Mouse (Mus musculus) heart, adult 8-10 months (tissue): Measurements from ENCODE around the gene Eif5a. TPM values are rescaled to one million over a fixed set of nuclear protein-coding genes. Genes with fewer than 3 reads are reported as not detected.
A peak's percentile ranks its signal among the peaks of the same experiment; 100 is the strongest.
"Not testable (repeated sequence)": the region's sequence is repeated elsewhere in the genome, so short reads cannot be mapped to it uniquely, and the experiment has no call there.

Experiments used
- DNase-seq: peaks from one replicate; pipeline ENCODE4 v3.0.0; 2022; ENCODE audit warnings: low spot score
- total RNA-seq, 4 experiments: library from RNA; stranded (reverse); gene quantifications; 2 replicates each; pipeline ENCODE4 v1.2.4; 2022

Eif5a gene
- total RNA-seq, 4 experiments from 2014 or later = 410 to 451 (median 437) TPM

GRCm38 (mm10) chr11:69922012-69922756, 426 bp upstream of the Eif5a start:
- DNase-seq = no peak

GRCm38 (mm10) chr11:69920266-69921031, 1.3 kb downstream of the Eif5a start:
- no peak for DNase-seq

GRCm38 (mm10) chr11:69919661-69920265, 2.0 kb downstream of the Eif5a start:
- DNase-seq = peak; percentile 85

GRCm38 (mm10) chr11:69919053-69919452, 2.7 kb downstream of the Eif5a start:
- DNase-seq = no peak

GRCm38 (mm10) chr11:69918118-69918517, 3.6 kb downstream of the Eif5a start:
- no peak for DNase-seq

- no peak for DNase-seq
Observed at GRCm38 (mm10) chr11:69917379-69917948, 4.3 kb downstream of the Eif5a start.

- DNase-seq = not testable (repeated sequence)
Observed at GRCm38 (mm10) chr11:69916652-69917378, 4.9 kb downstream of the Eif5a start.

GRCm38 (mm10) chr11:69915667-69916627, 5.8 kb downstream of the Eif5a start:
- no peak for DNase-seq

GRCm38 (mm10) chr11:69914917-69915430, 6.8 kb downstream of the Eif5a start:
- DNase-seq = no peak

GRCm38 (mm10) chr11:69914372-69914764, 7.4 kb downstream of the Eif5a start:
- no peak for DNase-seq

GRCm38 (mm10) chr11:69913554-69914371, 8.0 kb downstream of the Eif5a start, which contains the start of gene Gps2:
Gene Gps2 (plus strand): TSS chr11:69913888.
- DNase-seq = peak; percentile 94

GRCm38 (mm10) chr11:69912716-69913530, 8.8 kb downstream of the Eif5a start:
- no peak for DNase-seq

GRCm38 (mm10) chr11:69911701-69912100, 10.1 kb downstream of the Eif5a start:
- DNase-seq = no peak

GRCm38 (mm10) chr11:69910781-69911560, 10.8 kb downstream of the Eif5a start:
- no peak for DNase-seq

GRCm38 (mm10) chr11:69910177-69910576, 11.6 kb downstream of the Eif5a start:
- no peak for DNase-seq

- DNase-seq = no peak
Observed at GRCm38 (mm10) chr11:69909174-69909573, 12.6 kb downstream of the Eif5a start.

GRCm38 (mm10) chr11:69908645-69909044, 13.1 kb downstream of the Eif5a start:
- DNase-seq = no peak
